Mouse (Mus musculus): ENCODE results near the gene Dctpp1.
A peak's percentile ranks its signal among the peaks of the same experiment; 100 is the strongest.

DNA sequence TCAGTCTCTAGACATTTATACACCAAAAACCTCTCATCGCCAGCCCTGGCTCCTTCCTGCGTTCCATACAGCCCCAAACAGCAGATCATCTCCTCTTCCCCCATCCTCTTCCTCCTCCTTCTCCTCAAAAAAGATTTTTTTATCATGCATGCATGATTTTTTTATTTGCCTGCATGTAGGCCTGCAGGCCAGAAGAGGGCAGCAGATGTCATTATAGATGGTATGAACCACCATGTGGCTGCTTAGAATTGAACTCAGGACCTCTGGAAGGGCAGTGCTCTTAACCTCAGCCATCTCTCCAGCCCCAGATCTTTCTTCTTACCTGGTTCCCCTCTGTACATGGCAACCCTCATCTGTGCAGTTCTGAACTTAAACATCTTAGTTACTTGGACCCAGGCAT is 8.1 kb downstream of the Dctpp1 start:
- TF ChIP-seq CTCF (IDR thresholded peaks at IDR 0.05; ENCODE audit: low read depth), result peak; percentile 77
- TF ChIP-seq EP300 (IDR thresholded peaks at IDR 0.05; ENCODE audit: low read depth), result no peak
